Mouse (Mus musculus) stomach, postnatal 0 days (tissue): ENCODE results near the gene 1700013F07Rik.

ENCODE experiments used
- CTCF ChIP-seq: IDR thresholded peaks from 2 replicates; pipeline ENCODE4 v1.5.1; 2016; ENCODE audit warnings: antibody characterized with exemption, low read depth, mild to moderate bottlenecking, moderate library complexity
- EP300 ChIP-seq: optimal IDR thresholded peaks from 2 replicates; pipeline ENCODE3; 2016; ENCODE audit warnings: antibody characterized with exemption

DNA sequence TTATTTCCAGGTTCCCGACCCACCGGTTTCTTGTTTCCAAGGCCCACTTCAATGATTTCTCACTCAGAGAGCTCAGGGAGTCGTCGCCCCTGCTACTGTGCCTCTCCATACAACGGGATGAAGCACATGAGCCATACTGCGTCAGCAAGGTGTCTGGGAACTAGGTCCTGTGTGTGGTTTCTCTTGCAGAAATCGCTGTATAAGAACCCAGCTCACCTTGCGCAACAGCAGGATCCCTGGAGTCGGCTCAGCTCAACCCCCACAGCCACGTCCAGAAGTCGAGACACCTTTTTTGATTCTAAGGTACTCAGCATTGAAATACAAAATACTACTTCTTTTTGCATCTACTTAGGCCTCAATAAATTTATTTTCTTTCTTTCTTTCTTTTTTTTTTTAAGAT, 8.3 kb downstream of the 1700013F07Rik start:
- TF ChIP-seq EP300 = no peak
- TF ChIP-seq CTCF = no peak
